Mouse (Mus musculus) ovary, postnatal 14 days (tissue): ENCODE results near the gene Htr5b.
A peak's percentile ranks its signal among the peaks of the same experiment; 100 is the strongest.

Source experiments
- DNase-seq: peaks from one replicate; pipeline ENCODE4 v3.0.0; 2022; ENCODE audit warnings: low spot score

The Htr5b gene

GRCm38 (mm10) chr1:121528399-121528720 is at the start of gene Htr5b:
Gene Htr5b (minus strand): TSS chr1:121528465.
- no peak for DNase-seq

- no peak for DNase-seq
Observed at GRCm38 (mm10) chr1:121577491-121577890, 49.2 kb upstream of the Htr5b start.

DNA sequence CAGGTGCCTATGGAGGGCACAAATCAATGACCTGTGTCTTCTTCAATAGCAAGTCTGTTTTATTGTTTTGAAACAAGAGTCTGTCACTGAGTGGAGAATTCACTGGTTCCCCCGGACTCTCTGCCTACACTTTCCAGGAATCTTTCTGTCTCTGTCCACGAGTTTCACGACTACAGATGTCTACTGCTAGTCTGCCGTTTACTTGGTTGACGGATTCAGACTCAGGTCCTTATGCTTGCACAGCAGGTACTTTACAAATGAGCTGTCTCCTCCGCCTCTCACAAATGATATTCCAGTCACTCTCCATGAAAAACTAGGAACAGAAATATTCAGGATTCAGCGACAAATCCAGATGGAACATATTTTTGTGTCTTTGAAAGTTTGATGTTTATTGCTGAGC is 42.3 kb upstream of the Htr5b start:
- DNase-seq, result no peak

DNA sequence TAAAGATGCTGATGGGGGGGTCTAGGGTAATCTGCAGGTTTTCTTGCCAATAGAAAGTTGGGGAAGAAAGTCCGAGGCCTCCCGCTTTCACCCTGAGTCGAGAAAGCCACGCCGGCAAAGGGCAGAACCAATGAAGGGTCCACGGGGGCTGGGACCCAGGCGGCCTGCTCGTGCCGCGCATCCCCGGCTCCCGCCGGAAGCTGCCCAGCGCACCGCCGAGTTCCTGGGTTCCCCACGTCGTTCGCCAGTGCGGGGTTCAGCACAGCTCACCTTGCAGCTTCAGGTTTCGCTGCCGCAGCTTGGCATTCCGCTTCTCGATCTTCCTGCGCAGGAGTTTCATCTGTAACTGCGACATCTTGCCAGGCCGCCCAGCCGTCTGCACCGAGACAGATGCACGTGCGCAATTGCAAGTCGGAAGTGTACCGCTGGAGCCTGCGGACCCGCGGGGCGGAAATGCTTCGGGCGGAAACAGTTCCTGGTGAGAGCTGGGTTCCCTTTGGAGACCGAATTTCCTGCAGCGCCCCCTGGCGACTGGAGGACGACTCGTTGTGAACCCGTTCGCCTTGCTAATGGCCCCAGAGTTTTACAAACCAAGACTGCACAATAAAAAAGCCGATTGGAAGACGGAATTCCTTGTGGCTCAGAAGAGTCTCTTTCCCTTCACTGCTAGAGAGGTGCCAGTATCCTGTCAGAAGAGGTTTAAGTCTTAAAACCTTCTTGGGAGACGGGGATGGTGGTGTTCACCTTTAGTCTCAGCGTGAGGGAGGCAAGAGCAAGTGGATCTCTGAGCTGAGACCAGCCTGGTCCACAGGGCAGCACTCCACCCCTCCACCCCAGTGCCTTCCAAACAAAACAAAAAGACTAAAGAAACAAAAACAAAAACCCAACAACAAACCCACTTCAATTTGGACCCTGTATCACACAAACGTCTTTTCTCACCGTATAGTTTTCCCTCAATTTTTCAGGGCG is 39.5 kb upstream of the Htr5b start, which contains the start of gene Ddx18:
Gene Ddx18, minus strand, starts transcription at position 469 of the 969 bp plus-strand sequence.
- DNase-seq, result peak; percentile 98

- no peak for DNase-seq
Observed at GRCm38 (mm10) chr1:121557861-121558260, 29.6 kb upstream of the Htr5b start.

DNA sequence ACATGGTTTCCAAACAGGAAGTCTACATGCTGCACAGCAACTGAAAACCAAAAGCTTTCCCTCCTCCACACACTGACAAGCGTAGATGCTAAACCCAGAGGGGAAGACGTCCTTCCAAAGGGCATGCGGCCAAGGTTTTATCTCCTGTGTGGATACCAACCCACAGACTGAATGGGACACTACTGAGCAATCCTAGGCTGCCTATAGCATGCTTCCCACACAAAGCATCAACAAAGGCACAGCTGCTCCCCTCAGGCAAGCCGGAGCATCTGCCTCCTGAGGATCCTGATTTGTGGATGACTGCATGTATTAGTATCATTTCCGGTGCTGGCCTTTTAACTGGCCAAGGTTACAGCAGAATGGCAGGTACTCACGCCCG is 23.2 kb upstream of the Htr5b start:
- no peak for DNase-seq

GRCm38 (mm10) chr1:121550801-121551456 is 22.7 kb upstream of the Htr5b start:
- no peak for DNase-seq

GRCm38 (mm10) chr1:121549456-121549855 is 21.2 kb upstream of the Htr5b start:
- no peak for DNase-seq

GRCm38 (mm10) chr1:121548667-121549066 is 20.4 kb upstream of the Htr5b start:
- no peak for DNase-seq

DNA sequence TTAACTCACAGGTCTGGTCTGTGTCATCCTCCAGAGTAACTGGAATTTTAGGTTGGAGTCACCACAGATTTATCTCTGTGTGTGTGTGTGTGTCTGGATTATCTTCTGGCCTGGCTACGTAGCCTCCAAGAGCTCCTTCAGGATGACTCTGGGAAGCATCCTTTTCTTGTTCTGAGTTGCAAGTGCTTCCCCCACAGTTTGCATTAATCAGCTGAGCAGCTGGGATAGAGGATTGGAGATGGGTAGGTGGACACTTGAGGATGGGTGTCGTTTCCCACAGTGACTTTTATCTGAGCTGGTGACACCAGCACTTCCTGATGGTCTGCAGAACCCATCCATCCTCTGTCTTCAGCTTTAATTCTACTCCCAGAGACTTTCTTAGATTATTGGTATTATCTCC is 18.6 kb upstream of the Htr5b start:
- DNase-seq, result no peak

- no peak for DNase-seq
Observed at GRCm38 (mm10) chr1:121540361-121540760, 12.1 kb upstream of the Htr5b start.

- no peak for DNase-seq
Observed at GRCm38 (mm10) chr1:121531439-121531838, 3.2 kb upstream of the Htr5b start.

GRCm38 (mm10) chr1:121529286-121529685 is 1.0 kb upstream of the Htr5b start:
- DNase-seq, result no peak

GRCm38 (mm10) chr1:121527600-121528398 is 466 bp downstream of the Htr5b start:
- no peak for DNase-seq

GRCm38 (mm10) chr1:121527061-121527460 is 1.2 kb downstream of the Htr5b start:
- no peak for DNase-seq

DNA sequence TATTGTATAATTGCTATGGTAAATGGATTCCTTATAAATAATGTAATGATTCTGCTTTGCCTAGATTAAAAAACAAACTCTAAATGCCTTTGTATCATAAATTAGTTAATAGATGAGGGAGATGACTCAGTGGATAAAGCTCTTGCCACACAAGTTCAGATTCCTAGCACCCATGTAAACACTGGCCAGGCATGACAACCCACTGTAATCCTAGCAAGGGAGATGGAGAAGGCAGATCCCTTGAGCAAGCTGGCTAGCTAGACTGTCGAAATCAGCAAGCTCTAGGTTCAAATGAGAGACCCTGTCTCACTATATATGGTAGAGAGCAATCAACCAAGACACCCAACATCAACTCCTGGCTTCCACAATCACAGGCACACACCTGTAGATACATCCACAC is 9.7 kb downstream of the Htr5b start:
- DNase-seq, result no peak

- no peak for DNase-seq
Observed at GRCm38 (mm10) chr1:121511966-121512365, 16.3 kb downstream of the Htr5b start.

DNA sequence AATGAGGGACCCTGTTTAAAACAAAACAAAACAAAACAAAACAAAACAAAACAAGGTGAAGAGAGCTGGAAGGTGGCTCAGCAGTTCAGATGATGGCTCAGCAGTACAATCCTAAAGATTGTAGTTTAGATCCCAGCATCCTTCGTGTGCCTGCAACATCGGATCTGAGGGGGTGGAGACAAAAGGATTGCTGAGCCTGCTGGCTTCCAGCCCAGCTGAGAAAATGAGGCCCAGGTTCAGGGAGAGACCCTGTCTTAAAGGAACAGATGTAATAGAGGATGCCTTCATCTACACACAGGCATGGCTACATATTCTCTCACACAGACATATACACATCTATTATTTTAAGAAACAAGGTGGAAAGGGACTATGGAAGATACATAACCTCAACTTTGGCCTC is 17.1 kb downstream of the Htr5b start:
- DNase-seq, result no peak

- DNase-seq, result no peak
Observed at GRCm38 (mm10) chr1:121510420-121511140, 17.7 kb downstream of the Htr5b start.

DNA sequence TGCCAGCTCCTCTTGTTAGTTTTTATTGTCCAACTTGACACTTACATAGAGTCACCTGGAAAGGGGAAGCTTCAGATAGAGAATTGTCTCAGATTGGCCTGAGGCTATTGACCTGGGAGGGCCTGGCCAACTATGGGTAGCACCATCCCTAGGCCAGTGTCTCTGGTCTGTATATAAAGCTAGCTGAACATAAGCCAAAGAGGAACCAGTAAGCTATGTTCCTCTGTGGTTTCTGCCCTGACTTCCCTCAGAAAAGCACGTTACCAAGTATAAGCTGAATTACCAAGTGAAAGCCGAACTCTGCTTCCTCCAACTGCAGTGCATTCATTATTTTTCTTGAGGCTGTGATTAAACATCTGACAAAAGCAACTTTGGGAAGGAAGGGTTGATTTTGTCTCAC is 19.5 kb downstream of the Htr5b start:
- DNase-seq, result no peak

DNA sequence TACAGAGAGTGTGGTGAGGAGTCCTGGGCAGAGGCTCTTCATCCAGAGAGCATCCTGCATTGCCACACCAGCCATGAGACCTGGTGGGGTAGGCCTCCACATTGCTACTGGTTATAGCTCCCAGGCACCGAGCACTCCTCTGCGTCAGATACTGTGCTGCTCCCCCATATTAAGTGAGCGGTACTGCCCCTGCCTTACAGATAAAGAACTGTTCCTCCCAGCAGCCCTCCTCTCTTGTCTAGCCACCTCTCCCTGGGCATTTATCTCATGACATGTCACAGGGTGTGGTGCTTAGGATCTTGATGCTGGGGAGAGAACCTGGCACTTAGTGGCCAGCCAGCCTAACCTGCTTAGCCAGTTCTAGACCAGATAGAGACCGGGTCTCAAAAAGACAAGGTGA is 31.2 kb downstream of the Htr5b start:
- no peak for DNase-seq

- peak; percentile 3 for DNase-seq
Observed at GRCm38 (mm10) chr1:121490241-121490640, 38.0 kb downstream of the Htr5b start.
